Mouse (Mus musculus) kidney, postnatal 4 days (tissue): ENCODE results near the gene Naip1.
"Not testable (repeated sequence)": the region's sequence is repeated elsewhere in the genome, so short reads cannot be mapped to it uniquely, and the experiment has no call there.

Experiments used
- DNase-seq, 2 experiments: peaks; one replicate each; pipeline ENCODE4 v3.0.0; 2021; ENCODE audit warnings: mixed read lengths in 2 of 2

Naip1 gene

DNA sequence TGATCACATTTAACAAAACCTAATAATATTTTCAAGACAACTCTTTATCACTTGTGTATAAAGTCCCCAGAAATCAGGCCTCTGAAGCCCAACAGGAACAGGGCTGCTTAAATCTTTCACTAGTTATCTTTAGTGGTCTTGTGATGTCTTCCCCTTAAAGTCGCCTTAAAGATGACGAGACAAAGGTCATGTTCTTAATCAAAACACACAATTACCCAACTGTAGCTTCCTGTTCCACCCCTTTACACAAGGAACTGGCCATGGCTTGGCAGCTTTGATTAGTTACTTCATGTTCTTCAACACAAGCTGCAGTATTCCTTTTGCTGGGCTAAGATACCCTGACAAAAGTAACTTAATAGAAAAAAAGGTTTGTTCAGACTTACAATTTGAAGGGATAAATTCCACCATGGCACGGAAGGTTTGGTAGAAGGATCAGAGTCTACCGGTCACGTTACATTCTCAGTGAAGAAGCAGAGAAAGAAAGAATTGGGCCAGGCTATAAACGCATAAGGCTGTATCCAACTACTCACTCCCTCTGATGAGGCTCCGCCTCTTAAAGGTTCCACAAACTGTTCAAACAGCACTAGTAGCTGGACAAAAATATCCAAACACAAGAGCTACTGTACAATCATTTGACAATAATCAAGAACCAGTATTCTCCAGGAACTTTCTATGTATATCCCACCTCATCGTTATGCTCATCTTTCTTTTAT, at the start of gene Naip1:
TSS of gene Naip1 (minus strand) at position 455 of the 713 bp plus-strand sequence.
- not testable (repeated sequence) for DNase-seq

DNA sequence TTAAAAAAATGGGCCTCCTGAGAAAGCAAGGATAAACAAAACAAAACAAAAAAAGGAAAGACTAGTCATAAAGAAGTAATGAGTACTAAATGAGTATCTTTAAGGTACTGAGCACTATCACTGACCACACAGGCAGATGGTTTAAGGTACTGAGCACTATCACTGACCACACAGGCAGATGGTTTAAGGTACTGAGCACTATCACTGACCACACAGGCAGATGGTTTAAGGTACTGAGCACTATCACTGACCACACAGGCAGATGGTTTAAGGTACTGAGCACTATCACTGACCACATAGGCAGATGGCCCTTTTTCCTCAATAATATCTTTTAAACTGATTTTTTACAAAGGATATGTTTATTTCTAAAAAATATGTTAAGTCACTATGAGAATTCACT, 47.0 kb upstream of the Naip1 start:
- DNase-seq: not testable (repeated sequence)

DNA sequence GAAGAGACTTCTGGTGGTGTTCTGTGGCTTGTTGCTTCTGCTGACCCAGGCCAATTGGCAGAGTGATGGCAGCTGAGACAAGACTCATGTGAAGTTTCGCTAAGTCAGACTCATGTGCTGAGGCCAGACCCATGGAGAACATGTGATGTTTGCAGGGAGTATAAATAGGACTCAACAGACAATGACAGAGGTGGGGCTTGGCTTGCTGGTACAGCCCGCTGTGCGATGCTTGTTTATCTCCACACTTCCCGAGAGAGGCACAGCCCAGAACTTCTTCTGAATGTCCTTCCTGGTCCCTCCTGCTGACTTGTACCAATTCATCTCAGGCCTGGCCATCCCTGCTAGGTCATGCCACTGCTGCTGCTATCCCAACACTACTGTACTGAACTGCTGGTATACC, 42.7 kb upstream of the Naip1 start:
- DNase-seq: no peak

DNA sequence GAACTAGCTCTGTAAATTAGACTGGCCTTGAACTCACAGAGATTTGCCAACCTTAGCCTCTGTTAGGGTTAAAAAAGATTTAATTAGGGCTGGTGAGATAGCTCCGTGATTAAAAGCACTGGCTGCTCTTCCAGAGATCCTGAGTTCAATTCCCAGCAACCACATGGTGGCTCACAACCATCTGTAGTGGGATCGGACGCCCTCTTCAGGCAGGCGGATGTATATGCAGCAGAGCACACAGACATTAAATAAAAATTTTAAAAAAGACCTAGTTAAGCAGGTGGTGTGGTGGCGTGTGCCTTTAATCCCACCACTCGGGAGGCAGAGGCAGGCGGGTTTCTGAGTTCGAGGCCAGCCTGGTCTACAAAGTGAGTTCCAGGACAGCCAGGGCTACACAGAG, 41.7 kb upstream of the Naip1 start:
- not testable (repeated sequence) for DNase-seq

DNA sequence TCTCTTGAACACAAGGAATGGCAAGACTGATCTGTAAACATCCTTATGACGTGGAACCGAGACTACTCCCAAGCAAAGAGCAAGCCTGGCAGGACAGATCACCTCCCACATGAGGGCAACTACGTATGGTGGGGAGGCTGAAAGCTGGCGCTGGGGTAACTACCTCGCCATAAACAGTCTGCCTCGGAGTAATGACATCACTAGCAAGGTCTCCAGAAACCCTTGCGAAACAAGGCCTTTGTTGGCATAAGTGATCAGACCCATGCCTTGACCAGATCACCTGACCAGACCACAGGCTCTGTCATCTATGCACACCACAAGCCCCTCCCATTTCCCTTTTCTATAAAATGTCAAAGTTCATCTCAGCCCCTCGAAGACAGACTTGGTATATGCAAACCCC, 40.6 kb upstream of the Naip1 start:
- no peak for DNase-seq

DNA sequence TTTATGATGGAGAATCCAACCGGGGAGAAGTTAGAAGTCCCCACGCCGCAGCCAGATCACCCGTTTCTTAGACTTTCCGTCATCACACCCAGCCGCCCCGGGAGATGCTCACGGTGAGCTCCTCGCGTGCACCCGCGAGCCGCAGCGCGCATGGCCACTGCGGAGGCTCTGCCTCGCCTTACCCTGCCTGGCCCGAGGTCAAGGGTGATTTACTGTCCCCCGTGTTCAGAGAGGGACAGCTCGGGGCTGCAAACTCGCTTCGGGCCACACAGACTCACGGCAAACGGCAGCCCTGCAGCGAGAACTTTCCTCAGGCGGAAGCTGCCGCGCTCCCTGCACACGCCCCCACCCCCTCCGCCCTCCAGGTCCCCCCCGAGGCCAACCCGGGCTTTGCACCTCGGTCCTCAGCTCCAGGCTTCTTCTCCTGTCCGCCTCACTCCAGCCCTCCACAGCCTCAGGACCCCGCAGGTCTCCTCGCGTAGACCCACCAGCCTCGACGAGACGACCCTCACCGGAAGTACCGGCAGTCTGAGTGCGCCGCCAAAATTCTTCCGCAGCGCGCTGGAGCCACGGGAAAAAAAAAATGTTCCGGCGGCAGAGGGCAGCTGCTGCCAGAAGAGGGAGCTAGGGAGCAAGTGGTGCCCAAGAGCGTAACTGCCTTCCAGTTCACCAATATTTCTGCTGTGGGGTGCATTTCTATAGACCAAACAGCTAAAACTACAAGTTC, 39.6 kb upstream of the Naip1 start, which contains the start of gene Gtf2h2:
TSS of gene Gtf2h2 (minus strand) at position 519 of the 727 bp plus-strand sequence.
- peak; percentile 91 to 92 for DNase-seq

DNA sequence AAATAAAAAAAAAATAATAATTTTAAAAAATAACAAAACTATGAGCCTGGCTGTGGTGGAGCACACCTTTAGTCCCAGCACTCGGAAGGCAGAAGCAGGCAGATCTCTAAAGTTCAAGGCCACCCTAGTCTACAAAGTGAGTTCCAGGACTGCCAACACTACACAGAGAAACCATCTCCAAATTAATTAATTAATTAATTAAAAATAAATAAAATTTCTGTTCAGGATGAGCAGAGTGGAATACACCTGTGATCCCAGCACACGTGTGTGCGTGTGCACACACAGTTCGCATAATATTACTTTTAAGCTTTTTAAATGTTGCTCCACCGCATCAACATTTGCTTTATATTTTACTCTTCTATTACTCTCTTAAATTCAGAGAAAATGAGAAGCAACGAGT, 39.0 kb upstream of the Naip1 start:
- DNase-seq: no peak

DNA sequence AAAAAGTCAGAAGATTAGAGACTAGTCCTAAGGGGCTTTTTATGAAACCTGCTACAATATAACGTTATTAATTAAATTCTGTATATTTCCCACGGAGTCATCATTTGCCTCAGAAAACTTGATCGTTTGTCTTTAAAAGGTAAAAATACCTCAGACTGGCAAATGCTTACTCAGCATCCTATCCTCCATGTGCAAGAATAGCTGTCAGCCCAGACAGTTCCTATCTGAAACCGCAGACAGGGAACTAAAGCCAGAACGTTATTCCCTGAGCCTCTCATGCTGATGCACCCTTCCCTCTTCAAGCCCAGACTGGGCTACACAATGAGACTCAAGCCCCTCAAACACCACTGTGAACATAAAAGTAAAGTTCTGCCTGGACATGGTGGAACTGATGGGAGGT, 37.8 kb upstream of the Naip1 start:
- no peak for DNase-seq

DNA sequence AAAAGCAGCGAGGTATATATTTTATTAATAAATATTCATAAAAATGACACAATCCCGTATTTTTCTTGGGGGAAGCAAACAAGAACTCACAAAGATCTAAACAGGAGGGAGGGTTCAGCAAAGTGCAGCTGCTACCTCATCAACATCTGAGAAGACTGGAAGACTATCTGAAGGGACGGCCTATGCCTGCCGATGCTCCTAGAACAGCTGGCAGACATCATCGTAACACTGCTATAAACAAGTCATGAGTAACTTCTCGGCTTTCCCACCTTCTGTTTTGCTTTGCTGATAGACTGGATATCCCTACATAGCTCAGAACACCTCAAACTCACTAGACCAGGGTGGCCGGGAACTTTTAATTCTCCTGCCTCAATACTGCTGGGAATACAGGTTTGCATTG, 30.9 kb upstream of the Naip1 start:
- no peak for DNase-seq

DNA sequence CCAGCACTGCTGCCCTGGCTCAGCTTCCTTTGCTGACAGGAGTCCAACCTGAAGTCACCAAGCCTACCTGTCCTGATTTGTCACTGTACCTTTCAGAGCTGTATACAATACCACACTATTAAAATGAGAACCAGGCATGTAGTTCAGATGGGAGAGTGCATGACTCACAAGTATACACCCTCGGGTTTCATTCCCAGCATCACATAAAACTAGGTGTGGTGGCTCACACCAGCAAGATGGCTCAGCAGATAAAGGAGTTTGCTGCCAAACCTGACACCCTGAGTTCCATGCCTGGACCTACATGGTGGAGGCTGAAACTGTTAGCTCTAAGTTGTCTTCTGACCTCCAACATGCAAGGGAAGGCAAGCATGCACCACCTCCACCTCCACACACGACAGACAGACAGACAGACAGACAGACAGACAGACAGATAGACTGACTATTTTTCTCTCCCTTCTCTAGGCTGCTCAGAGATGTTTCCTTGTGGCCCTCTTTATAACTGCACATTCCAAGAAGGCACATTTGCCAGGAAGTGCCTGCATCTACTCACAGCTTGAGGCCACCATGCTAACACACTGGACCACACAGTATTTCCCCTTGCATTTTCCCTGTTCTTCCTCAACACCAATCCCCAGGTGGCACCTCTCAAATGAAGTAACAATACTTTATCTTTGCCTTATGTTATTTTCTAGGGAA, 11.0 kb upstream of the Naip1 start:
- no peak for DNase-seq

DNA sequence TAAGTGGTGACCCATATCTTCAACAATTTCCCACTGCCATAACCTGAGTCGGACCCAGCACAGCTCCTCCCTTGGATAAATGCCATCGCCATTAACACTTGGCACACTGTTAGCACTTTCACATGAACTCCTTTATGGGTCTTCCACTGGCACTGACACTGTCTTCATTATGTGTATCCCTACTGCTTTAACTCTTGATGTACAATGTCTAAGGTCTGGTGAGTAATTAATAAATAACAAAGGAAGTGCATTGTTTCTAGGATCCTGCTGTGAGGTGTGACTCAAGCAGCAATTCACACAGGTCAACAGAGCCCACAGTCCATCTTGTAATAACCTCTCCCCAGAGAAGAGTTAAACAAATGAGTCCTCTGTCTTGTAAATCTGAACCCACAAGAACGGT, 8.7 kb upstream of the Naip1 start:
- DNase-seq: no peak

DNA sequence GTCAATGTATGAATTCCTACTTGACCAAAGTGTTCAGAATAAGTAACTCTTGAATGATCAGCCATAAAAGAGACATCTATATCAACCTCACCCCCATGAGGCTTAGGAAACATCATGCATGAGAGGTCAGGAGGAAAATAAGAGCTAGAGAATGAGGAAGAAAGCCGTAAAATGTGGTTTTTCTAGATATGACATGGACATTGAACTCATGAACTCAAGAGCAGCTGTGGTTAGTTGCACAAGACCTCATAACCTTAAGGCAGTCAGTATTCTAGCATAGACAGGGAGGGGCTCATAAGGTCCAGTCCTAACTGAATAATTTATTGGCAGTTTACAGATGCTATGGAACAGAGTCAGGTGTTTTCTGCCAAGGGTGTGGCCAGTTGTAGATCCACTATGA, 3.2 kb downstream of the Naip1 start:
- DNase-seq: no peak

DNA sequence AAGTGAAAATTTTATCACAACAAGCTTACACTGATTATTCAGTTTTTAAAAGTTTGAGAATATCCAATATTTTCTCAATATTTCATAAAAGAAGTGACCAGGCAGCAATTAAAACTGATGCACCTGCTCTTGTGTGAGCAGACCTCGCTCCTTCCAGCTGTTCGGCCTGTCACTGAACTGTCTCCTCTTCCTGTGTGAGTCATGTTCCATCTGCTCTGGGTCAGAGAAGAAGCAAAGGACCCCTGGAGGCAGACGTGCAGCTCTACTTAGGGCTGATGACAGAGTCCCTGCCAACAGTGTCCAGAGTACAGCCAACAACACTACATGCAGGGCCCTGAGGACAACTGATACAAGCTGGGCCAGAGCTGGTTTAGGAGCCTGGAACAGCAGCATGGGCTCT, 12.6 kb downstream of the Naip1 start:
- no peak for DNase-seq

DNA sequence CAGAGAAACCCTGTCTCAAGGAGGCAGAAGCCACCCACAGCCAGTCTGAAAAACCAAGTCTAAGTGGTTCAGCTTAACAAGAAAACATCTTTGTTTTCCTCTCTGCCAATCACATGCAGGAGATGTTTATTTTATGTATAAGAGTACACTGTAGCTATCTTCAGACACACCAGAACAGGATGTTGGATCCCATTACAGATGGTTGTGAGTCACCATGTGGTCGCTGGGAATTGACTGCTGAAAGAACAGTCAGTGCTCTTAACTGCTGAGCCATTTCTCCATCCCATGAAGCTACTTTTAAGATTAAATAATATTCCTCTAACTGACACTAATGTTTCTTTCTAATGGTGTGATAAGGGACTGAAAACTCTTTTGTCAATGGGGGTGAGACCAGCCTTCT, 14.0 kb downstream of the Naip1 start:
- DNase-seq: no peak

DNA sequence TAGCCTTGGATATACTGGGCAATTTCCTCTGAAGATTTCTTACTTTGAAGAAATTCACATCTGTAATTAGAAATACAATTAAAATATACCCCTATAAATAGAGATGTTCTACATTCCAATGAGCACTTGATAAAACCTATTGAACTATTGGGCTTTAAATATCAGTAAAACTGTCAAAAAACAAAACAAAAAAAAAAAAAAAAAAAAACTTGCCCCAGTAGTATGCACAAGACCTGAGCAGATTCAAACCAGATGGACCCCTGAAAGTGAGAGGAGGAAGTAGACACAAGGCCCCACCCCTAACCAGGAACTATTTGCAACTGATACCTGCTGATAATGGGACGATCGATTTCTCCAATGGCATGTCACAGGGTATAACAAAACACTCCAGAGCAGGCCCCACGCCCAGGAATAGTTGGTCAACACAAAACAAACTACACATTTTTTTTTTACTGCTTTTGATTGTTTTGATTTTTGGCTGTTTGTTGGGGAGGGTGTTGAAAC, 15.3 kb downstream of the Naip1 start:
- no peak for DNase-seq

DNA sequence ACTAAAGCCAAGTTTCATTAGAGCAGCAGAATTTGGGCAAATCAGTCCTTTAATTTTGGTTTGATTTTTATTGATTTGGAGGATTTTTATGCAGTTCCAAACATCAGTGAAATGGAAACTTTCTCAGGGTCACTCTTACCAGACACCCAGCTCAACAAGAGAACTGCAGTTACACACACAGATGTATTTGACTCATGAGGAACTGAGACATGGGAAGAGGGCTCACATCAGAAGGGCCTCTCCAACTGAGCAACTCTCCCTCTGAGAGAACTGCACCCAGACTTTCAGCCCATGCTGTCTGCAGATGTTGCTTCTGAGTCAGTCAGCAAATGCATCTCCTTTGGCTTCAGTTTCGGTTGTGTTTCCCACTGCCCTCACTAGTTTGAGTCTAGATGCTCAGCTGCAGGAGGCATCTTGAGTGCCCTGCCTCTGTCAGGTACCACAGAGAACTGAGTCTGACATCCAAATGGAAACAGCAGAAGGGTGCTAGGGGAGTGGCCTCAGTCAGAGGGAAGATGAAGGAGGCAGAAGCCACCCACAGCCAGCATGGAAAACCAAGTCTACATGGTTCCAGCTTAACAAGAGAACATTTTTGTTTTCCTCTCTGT, 16.0 kb downstream of the Naip1 start:
- DNase-seq: not testable (repeated sequence)

DNA sequence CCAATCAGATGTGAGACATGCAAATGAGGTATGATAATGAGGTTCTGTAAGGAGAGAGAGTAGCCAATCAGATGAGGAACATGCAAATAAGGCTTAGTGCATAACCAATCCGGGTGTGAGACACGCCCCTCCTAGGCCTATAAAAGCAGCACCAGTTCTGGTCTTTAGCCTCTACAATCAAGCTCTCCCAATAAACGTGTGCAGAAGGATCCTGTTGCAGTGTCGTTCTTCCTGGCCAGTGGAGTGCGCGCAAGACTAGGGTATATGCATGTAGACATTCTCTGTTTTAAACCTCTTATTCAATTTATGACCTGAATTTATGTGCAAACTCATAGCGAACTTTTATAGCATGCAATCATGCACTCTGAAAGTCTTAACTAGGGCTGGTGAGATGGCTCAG, 32.7 kb downstream of the Naip1 start:
- DNase-seq: not testable (repeated sequence)

DNA sequence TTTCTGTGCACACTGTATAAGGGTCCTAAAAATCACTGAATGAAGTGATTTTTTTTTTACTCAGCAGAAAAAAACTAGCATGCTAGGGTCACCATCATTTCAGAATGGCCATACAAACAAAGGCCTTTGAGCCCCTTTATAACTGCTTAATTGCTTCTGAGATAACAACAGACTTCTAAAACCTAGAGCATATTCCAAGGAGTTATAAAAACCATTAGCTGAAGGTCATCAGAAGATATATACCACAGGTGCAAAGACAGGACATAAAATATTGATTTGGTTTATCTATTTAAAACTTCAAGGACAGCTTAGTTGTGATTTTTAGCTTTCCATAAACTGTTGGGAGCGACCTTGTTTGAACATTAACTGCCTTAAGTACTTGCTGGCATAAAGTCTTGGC, 38.2 kb downstream of the Naip1 start:
- DNase-seq: no peak

DNA sequence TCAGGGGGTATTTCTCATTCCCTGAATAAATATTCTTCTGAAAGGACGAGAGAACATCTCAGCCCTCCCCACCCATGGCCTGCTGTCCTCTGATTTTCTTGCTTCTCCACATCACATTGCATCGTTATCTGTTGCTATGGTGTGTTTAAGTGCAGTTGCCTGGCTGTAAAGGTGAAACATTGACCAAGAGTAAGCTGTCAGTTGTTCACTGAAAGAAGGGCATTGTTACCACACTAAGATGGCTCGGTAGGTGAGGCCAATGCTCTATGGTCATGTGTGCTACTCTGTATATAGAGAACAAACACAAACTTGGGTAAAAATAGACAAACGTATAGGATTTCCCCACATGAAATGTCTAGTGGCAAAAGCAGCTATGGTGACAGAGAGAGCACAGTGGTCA, 42.8 kb downstream of the Naip1 start:
- DNase-seq: no peak

DNA sequence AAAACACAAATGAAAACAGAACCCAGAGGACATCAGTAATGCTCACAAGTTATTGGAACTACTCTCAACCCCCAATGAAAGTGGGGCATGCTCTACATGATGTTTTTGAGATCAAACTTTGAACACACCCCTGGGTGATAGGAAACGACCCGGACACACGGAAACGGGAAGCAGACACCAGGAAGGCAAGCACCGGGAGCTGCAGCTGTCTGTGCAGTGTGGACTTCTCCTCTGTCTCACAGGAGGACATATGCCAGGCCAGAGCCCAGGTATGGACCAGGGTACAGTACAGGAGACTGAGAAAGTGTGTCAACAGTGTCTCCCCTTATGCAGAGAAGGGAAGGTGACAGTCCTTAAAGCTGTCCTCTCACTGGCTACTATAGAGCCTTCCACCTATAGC, 43.5 kb downstream of the Naip1 start:
- no peak for DNase-seq

DNA sequence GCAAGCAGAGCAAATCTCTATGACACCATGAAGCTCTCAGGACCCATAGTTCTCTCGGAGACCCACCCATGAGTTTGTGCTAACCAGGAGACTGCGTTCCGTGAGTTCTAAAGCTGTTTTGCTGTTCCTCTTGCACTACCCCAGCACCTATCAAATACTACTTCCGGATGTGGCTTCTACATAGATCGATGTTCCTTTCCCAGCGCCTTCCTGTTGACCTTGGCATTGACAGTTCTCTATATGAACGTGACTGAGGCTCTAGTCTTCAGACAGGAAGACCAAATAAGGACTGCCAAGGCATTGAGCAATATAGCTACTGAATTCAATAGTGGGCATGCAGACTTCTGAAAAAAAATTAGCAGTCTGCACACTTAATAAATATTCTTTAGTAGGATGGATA, 44.4 kb downstream of the Naip1 start:
- DNase-seq: no peak

DNA sequence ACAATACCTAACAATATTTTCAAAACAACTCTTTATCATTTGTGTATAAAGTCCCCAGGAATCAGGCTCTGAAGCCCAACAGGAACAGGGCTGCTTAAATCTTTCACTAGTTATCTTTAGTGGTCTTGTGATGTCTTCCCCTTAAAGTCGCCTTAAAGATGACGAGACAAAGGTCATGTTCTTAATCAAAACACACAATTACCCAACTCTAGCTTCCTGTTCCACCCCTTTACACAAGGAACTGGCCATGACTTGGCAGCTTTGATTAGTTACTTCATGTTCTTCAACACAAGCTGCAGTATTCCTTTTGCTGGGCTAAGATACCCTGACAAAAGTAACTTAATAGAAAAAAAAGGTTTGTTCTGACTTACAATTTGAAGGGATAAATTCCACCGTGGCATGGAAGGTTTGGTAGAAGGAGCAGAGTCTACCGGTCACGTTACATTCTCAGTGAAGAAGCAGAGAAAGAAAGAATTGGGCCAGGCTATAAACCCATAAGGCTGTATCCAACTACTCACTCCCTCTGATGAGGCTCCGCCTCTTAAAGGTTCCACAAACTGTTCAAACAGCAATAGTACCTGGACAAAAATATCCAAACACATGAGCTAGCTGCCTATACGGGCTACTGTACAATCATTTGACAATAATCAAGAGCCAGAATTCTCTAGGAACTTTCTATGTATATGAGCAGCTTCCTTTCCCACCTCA, 49.6 kb downstream of the Naip1 start:
- DNase-seq: not testable (repeated sequence)

DNA sequence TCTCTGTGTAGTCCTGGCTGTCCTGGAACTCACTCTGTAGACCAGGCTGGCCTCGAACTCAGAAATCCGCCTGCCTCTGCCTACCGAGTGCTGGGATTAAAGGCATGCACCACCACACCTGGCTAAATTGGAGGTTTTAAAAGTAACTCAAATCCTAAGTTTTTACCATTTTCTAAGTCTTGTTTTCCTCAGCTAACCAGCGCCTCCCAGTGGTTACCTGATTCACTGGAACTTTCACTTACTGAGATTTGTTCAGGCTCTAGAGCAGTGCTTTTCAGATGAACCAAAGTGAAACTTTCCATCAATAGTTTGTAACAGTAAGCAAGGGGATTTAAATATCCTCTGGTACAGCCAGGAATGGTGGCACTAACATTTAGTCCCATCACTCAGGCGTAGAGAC, 61.6 kb downstream of the Naip1 start:
- DNase-seq: peak; percentile 62 to 63
